Mouse (Mus musculus) stomach, postnatal 0 days (tissue): Measurements from ENCODE around the gene Ssbp4.

Experiments used
- CTCF ChIP-seq: IDR thresholded peaks from 2 replicates; pipeline ENCODE4 v1.5.1; 2016; ENCODE audit warnings: antibody characterized with exemption, low read depth, mild to moderate bottlenecking, moderate library complexity
- EP300 ChIP-seq: optimal IDR thresholded peaks from 2 replicates; pipeline ENCODE3; 2016; ENCODE audit warnings: antibody characterized with exemption

- TF ChIP-seq CTCF (peak; percentile 77), EP300 (no peak)
Measured at GRCm38 (mm10) chr8:70625104-70625503, 16.4 kb upstream of the Ssbp4 start.
